Mouse (Mus musculus) embryonic fibroblast, embryonic 13.5 days (primary cell): ENCODE data around the gene Nfib.

Experiments
- CTCF ChIP-seq: IDR thresholded peaks from 2 replicates; pipeline ENCODE4 v1.5.1; 2011; ENCODE audit warnings: mild to moderate bottlenecking, control low read depth, low read length, moderate library complexity, borderline replicate concordance; ENCODE audit not compliant: insufficient read depth
- POLR2A ChIP-seq: IDR thresholded peaks from 2 replicates; pipeline ENCODE4 v1.6.1; 2011; ENCODE audit warnings: low read depth, mild to moderate bottlenecking, control low read depth, low read length, moderate library complexity

DNA sequence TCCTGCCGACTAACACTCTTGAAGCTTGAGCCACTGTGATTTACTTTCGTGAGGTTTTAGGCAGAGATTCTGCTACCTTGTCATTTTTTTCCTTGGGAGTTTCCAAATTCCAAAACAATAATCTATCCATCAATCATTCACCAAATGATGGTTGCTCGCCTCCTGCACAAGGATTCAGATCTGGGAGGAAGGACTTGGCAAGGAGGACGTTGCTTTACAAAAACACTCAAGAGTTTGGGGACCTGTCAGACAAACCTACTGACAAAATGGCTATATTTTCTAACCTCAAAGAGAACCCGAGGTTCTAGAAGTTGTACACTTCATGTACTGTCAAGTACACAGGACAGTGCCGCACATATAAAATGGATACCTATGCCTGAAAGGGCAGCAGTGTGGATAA lies 299.0 kb downstream of the Nfib start:
- no peak for TF ChIP-seq CTCF
- no peak for TF ChIP-seq POLR2A
